Mouse (Mus musculus) midbrain, postnatal 0 days (tissue): ENCODE results near the gene Cby3. TPM values are rescaled to one million over a fixed set of nuclear protein-coding genes. Genes with fewer than 3 reads are reported as not detected.
A peak's percentile ranks its signal among the peaks of the same experiment; 100 is the strongest.
"Not testable (repeated sequence)": the region's sequence is repeated elsewhere in the genome, so short reads cannot be mapped to it uniquely, and the experiment has no call there.

Source experiments
- ATAC-seq: fragments of 200-750 bp; cut with Nextera tagmentation; 2 replicates; pipeline ENCODE4 v1.8.0; 2017; ENCODE audit warnings: moderate number of reproducible peaks, mild to moderate bottlenecking, moderate TSS enrichment, moderate library complexity; ENCODE audit not compliant: low FRiP score
- DNase-seq: peaks from one replicate; pipeline ENCODE4 v3.0.0-alpha.2; 2015; ENCODE audit warnings: low spot score
- H3K27ac ChIP-seq: fragments of 300-500 bp; sonication (generic); 2 replicates; pipeline ENCODE4 v1.5.1; 2014; ENCODE audit warnings: low read depth, mild to moderate bottlenecking, low read length, mixed read lengths
- H3K27me3 ChIP-seq: fragments of 300-500 bp; sonication (generic); 2 replicates; pipeline ENCODE4 v1.6.1; 2014; ENCODE audit warnings: low read length, control low read depth, mixed read lengths; ENCODE audit not compliant: insufficient read depth
- H3K36me3 ChIP-seq: fragments of 300-500 bp; sonication (generic); 2 replicates; pipeline ENCODE4 v1.6.1; 2014; ENCODE audit warnings: low read length, control low read depth, mixed read lengths; ENCODE audit not compliant: insufficient read depth
- H3K4me1 ChIP-seq: fragments of 300-500 bp; sonication (generic); 2 replicates; pipeline ENCODE4 v1.6.1; 2014; ENCODE audit warnings: mild to moderate bottlenecking, control low read depth, antibody characterized with exemption, low read length, mixed read lengths; ENCODE audit not compliant: insufficient read depth
- H3K4me2 ChIP-seq: fragments of 300-500 bp; sonication (generic); 2 replicates; pipeline ENCODE4 v1.6.1; 2014; ENCODE audit warnings: low read depth, mild to moderate bottlenecking, low read length, mixed read lengths; ENCODE audit not compliant: poor library complexity, severe bottlenecking
- H3K4me3 ChIP-seq: fragments of 300-500 bp; sonication (generic); 2 replicates; pipeline ENCODE4 v1.5.1; 2014; ENCODE audit warnings: low read depth, mild to moderate bottlenecking, low read length, moderate library complexity
- H3K9ac ChIP-seq: fragments of 300-500 bp; sonication (generic); replicated peaks from 2 replicates; pipeline ENCODE4 v1.6.1; 2014; ENCODE audit warnings: mild to moderate bottlenecking, low read length, moderate library complexity, mixed read lengths; ENCODE audit not compliant: poor library complexity, severe bottlenecking
- H3K9me3 ChIP-seq: fragments of 300-500 bp; sonication (generic); 2 replicates; pipeline ENCODE4 v1.6.1; 2016; ENCODE audit warnings: low read length, control low read depth
- CTCF ChIP-seq: IDR thresholded peaks from 2 replicates; pipeline ENCODE4 v1.5.1; 2016; ENCODE audit warnings: antibody characterized with exemption, mild to moderate bottlenecking
- WGBS: fragments of 180-500 bp; shearing (Covaris S2); extraction: QIAGEN DNeasy Blood & Tissue Kit; methylation state at CpG from one replicate; pipeline ENCODE4 v1.1.7; 2014; 5-methylcytosine and 5-hydroxymethylcytosine counted together
- polyA plus RNA-seq: library from polyadenylated mRNA; unstranded; fragments of >200 nt; fragmentation: Nextera tagmentation; extraction: Ambion mirVana; gene quantifications from 2 replicates; pipeline ENCODE4 v1.2.1, GENCODE M21; 2015
- total RNA-seq: library from RNA; depleted of rRNA; stranded (reverse); fragments of >200 nt; gene quantifications from 2 replicates; pipeline ENCODE4 v1.2.3, GENCODE M21; 2014

The Cby3 gene
- total and polyA plus RNA-seq, 2 experiments from 2014 or later = 0.71 to 1.8 TPM

GRCm38 (mm10) chr11:50354851-50355250 lies 589 bp downstream of the Cby3 start:
- DNase-seq = no peak
- H3K27me3 ChIP-seq = no peaks in the 10 kb centered on the region
- no peak for TF ChIP-seq CTCF
- WGBS = 81% methylated on average over 3 of the region's 3 CpGs
- no peaks in the 10 kb centered on the region for H3K4me1 ChIP-seq
- H3K27ac ChIP-seq = no peak overlapping the region
- ATAC-seq = no peak
- no peaks in the 10 kb centered on the region for H3K36me3 ChIP-seq
- no peak overlapping the region for H3K4me3 ChIP-seq
- no peaks in the 10 kb centered on the region for H3K9me3 ChIP-seq
- H3K4me2 ChIP-seq = no peak overlapping the region
- no peak overlapping the region for H3K9ac ChIP-seq

- WGBS = 89% methylated on average over 1 of the region's 1 CpGs
Measured at GRCm38 (mm10) chr11:50355395-50355794, 1.1 kb downstream of the Cby3 start.

DNA sequence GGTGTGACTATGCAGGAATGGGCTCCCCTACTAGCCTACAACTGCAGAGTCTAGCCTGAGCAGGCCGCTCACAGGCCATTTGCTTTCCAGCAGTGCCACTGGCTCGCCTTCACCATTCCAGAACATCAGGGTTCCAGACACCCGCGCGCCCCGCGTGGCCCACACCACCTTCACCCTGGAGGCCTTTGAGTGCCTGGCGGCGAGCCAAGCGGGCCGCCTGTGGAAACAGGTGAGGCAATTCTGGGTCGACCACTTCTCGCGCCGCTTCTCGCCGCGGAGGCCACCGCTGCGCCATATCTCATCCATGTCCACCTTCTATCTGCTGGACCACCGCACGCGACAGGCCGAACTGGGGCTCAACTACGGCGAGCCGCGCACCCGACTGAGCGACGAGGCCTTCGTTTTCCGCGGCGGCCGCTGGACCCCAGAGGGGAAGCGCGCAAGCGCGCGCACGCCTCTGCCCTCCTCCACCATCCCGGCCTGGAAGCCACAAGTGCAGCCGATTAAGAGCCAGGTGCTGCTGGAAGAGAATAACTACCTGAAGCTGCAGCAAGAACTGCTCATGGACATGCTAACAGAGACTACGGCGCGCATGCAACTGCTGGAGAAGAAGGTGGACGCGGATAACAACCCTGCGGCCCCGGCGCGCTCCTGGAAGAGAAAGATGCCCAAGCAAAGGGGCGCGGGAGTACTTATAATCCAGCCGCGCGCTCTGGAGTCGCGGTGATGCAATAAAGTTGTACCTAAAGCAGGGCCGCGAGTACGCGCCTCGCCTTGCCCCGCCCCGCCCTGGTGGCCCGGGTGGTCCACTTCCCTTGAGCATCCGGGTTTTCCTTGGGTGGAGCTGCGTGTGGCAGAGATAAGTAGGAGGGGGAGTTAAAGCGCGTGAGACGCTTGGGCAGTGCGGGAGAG lies 4.9 kb downstream of the Cby3 start:
- H3K4me1 ChIP-seq = no peaks in the 10 kb centered on the region
- H3K27ac ChIP-seq = peak overlapping the region; percentile 86
- 1% methylated on average over 74 of the region's 74 CpGs for WGBS
- DNase-seq = peak; percentile 79
- H3K4me2 ChIP-seq = peak overlapping the region; percentile 93
- H3K36me3 ChIP-seq = no peaks in the 10 kb centered on the region
- H3K9me3 ChIP-seq = no peaks in the 10 kb centered on the region
- TF ChIP-seq CTCF = peak; percentile 21
- no peaks in the 10 kb centered on the region for H3K27me3 ChIP-seq
- H3K9ac ChIP-seq = peak overlapping the region; percentile 70
- peak overlapping the region; percentile 53 for H3K4me3 ChIP-seq
- peak; percentile 82 for ATAC-seq

More at GRCm38 (mm10) chr11:50355395-50355794, 1.1 kb downstream of the Cby3 start:
- H3K36me3 ChIP-seq = no peaks in the 10 kb centered on the region
- no peak for TF ChIP-seq CTCF
- no peaks in the 10 kb centered on the region for H3K9me3 ChIP-seq
- H3K27ac ChIP-seq = no peak overlapping the region
- no peak overlapping the region for H3K4me2 ChIP-seq
- no peak overlapping the region for H3K4me3 ChIP-seq
- no peaks in the 10 kb centered on the region for H3K27me3 ChIP-seq
- no peaks in the 10 kb centered on the region for H3K4me1 ChIP-seq
- no peak for ATAC-seq
- no peak overlapping the region for H3K9ac ChIP-seq
- no peak for DNase-seq

GRCm38 (mm10) chr11:50361282-50361681 lies 7.0 kb downstream of the Cby3 start:
- H3K9me3 ChIP-seq, H3K9ac ChIP-seq, DNase-seq, H3K4me2 ChIP-seq, H3K36me3 ChIP-seq, H3K27me3 ChIP-seq, H3K27ac ChIP-seq, H3K4me3 ChIP-seq, H3K4me1 ChIP-seq, ATAC-seq: not testable (repeated sequence)
- 73% methylated on average over 1 of the region's 1 CpGs for WGBS

DNA sequence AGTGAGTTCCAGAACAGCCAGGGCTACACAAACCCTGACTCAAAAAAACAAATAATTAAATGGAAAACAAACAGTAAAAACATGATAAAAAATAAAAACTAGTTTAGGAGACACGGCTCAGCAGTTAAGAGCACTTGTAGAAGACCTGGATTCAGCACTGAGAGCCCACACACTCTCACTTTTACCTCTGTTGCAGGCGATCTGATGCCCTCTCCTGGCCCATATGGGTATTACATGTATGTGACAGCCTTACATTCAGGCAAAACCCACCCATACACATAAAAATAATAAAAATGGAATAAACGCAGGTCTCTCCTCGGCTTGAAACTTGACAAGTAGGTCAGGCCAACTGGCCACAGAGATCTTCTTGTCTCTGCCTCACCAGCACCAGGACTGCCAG lies 10.3 kb downstream of the Cby3 start:
- H3K27me3 ChIP-seq = no peaks in the 10 kb centered on the region
- WGBS = 5% methylated on average over 4 of the region's 4 CpGs
- ATAC-seq = 0 out of 2 replicates have a peak, but pooled peaks have one; percentile 28
- H3K9me3 ChIP-seq = no peaks in the 10 kb centered on the region
- no peak overlapping the region for H3K4me3 ChIP-seq
- H3K9ac ChIP-seq = no peak overlapping the region
- DNase-seq = peak; percentile 86
- H3K27ac ChIP-seq = no peak overlapping the region
- no peaks in the 10 kb centered on the region for H3K36me3 ChIP-seq
- peak; percentile 94 for TF ChIP-seq CTCF
- H3K4me1 ChIP-seq = no peaks in the 10 kb centered on the region
- H3K4me2 ChIP-seq = no peak overlapping the region

DNA sequence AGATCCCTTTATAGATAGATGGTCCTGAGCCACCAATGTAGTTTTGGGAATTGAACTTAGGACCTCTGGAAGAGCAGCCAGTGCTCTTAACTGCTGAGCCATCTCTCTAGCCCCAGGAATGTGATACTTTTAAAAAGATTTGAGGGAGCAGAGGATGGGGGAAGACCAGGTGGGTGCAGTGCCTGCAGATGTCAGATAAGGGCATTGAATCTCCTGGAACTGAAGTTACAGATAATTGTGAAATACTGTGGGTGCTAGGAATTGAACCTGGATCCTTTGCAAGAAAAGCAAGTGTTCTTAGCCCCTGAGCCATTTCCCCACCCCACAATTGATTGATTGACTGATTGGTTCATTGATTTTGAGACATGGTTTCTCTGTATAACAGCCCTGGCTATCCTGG lies 11.1 kb downstream of the Cby3 start:
- no peaks in the 10 kb centered on the region for H3K4me1 ChIP-seq
- no peak overlapping the region for H3K27ac ChIP-seq
- no peak for TF ChIP-seq CTCF
- H3K4me3 ChIP-seq = no peak overlapping the region
- ATAC-seq (no peak), DNase-seq (no peak)
- H3K9ac ChIP-seq = no peak overlapping the region
- no peak overlapping the region for H3K4me2 ChIP-seq
- H3K36me3 ChIP-seq = no peaks in the 10 kb centered on the region
- no peaks in the 10 kb centered on the region for H3K9me3 ChIP-seq
- no peaks in the 10 kb centered on the region for H3K27me3 ChIP-seq
